Mouse (Mus musculus) G1E (cell line): ENCODE results near the gene Tmem235.

Source experiments
- POLR2AphosphoS5 ChIP-seq: IDR thresholded peaks from 2 replicates; pipeline ENCODE4 v1.6.1; 2012; ENCODE audit warnings: low read depth, low read length, inconsistent platforms; ENCODE audit not compliant: insufficient replicate concordance
- TAL1 ChIP-seq: conservative IDR thresholded peaks from 2 replicates; pipeline ENCODE4 v1.6.1; 2012; ENCODE audit warnings: low read depth, low read length, inconsistent platforms, mixed read lengths

- TF ChIP-seq TAL1 (no peak), POLR2AphosphoS5 (no peak)
Measured at GRCm38 (mm10) chr11:117891581-117892175, 31.1 kb downstream of the Tmem235 start.
